Mouse (Mus musculus) bone marrow macrophage, adult 2 months (primary cell): Measurements from ENCODE around the gene Gm6588.

Experiments
- CTCF ChIP-seq: IDR thresholded peaks from 2 replicates; pipeline ENCODE4 v1.5.1; 2012; ENCODE audit warnings: low read depth, mild to moderate bottlenecking, low read length, moderate library complexity
- POLR2A ChIP-seq: IDR thresholded peaks from 2 replicates; pipeline ENCODE4 v1.6.1; 2012; ENCODE audit warnings: mild to moderate bottlenecking, low read depth, low read length, borderline replicate concordance

DNA sequence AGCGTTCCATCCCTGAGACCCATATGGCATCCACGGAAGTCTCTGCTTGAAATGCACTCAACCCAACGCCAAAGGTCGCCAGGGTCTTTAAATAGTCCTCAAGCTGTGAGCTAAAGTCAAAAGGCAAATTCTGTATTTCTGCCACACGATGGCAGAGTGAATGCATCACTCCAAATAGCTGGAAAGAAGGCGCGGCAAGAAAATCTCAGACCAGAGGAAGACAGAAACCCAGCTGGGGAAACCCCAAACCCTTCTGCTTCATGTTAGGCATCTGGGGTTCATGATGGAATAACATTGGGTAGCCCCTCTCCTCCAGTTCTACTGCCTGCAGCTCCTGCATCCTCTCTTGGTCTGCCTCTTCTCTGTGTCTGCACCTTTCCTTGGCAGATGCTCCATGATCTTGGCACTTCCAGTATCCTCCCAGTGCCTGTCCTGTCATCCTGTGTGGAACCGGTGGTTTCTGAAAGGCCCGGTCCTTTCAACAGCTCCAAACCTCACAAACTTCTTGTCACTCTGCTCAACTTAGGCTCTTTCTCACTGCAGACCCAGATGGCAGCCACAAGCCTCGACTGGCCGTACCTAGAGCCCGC is 5.8 kb downstream of the Gm6588 start:
- TF ChIP-seq POLR2A (no peak), CTCF (no peak)
